Mouse (Mus musculus) bone marrow, adult 2 months (tissue): ENCODE measurements around the gene Cyba. TPM values are rescaled to one million over a fixed set of nuclear protein-coding genes. Genes with fewer than 3 reads are reported as not detected.

ENCODE experiments used
- H3K27ac ChIP-seq: fragments of 200-500 bp; 2 replicates; pipeline ENCODE4 v1.5.1; 2012; ENCODE audit warnings: low read depth, mild to moderate bottlenecking, control low read depth, inconsistent platforms, low read length; ENCODE audit not compliant: control insufficient read depth, poor library complexity, insufficient read depth
- H3K4me1 ChIP-seq: fragments of 200-500 bp; 2 replicates; pipeline ENCODE4 v1.6.1; 2011; ENCODE audit warnings: low read length; ENCODE audit not compliant: control insufficient read depth, insufficient read depth
- H3K4me3 ChIP-seq: fragments of 200-500 bp; replicated peaks from 2 replicates; pipeline ENCODE3; 2011; ENCODE audit warnings: mild to moderate bottlenecking, low read depth, low read length, control low read depth; ENCODE audit not compliant: control insufficient read depth
- CTCF ChIP-seq: fragments of 200-500 bp; IDR thresholded peaks from 2 replicates; pipeline ENCODE4 v1.5.1; 2011; ENCODE audit warnings: low read length, control low read depth; ENCODE audit not compliant: control insufficient read depth, insufficient read depth
- POLR2A ChIP-seq: fragments of 200-500 bp; IDR thresholded peaks from 2 replicates; pipeline ENCODE4 v1.6.1; 2011; ENCODE audit warnings: low read depth, mild to moderate bottlenecking, control low read depth, low read length, borderline replicate concordance; ENCODE audit not compliant: control insufficient read depth
- WGBS: fragments of 180-500 bp; shearing (Covaris S2); methylation state at CpG from one replicate; pipeline ENCODE4 v1.1.7; 2018; 5-methylcytosine and 5-hydroxymethylcytosine counted together
- polyA plus RNA-seq: library from polyadenylated mRNA; stranded (reverse); fragments of >200 nt; gene quantifications from 2 replicates; pipeline ENCODE4 v1.2.4, GENCODE M21; 2011; ENCODE audit warnings: low replicate concordance; ENCODE audit not compliant: missing spikeins, insufficient read depth, insufficient read length

Gene Cyba
- polyA plus RNA-seq, 1 experiment = 494 TPM

GRCm38 (mm10) chr8:122398186-122398585, 34.5 kb downstream of the Cyba start:
- no peaks in the 10 kb centered on the region for H3K4me1 ChIP-seq
- TF ChIP-seq CTCF (no peak), POLR2A (no peak)
- no peak overlapping the region for H3K27ac ChIP-seq
- 96% methylated on average over 9 of the region's 9 CpGs for WGBS
- H3K4me3 ChIP-seq = no peak overlapping the region

DNA sequence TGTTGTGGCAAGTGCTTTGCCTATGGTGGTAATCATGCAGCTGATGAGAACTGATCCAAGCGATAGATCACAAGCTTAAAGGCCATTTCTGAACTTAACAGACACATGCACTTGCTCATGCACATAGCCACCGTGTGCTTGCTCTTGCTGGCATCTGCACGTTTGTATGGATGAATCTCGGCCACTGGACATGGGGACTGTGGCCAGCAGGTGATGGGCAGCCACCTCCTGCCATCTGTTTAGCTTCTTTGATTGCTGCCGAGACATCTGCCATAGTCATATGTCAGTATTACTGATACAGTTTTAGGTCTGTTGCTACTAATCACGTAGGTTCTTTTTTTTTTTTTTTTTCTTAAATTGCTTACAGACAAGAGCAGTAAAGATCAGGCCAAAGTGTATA, 37.4 kb downstream of the Cyba start:
- H3K4me3 ChIP-seq = no peak overlapping the region
- 90% methylated on average over 6 of the region's 6 CpGs for WGBS
- no peak for TF ChIP-seq POLR2A
- TF ChIP-seq CTCF = no peak
- no peak overlapping the region for H3K27ac ChIP-seq
- H3K4me1 ChIP-seq = no peaks in the 10 kb centered on the region

DNA sequence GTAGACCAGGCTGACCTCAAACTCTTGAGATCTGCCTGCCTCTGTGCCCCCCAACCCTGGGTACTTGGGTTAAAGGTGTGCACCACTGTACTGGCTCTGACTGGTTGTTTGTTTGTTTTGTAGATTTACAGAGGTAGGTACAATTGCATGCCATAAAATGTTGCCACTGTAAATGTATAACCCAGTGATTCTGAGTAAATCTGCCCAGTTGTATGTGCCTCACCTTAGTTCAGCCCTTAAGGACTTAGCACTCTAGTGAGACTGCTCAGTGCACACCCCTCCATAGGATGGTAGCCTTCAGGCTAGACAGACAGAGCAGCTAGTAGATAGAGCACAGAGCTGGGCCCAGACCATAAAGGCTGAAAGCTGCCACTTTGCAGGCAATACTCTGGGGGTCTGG, 39.0 kb downstream of the Cyba start:
- Histone ChIP-seq H3K4me3 (no peak overlapping the region), H3K27ac (no peak overlapping the region), H3K4me1 (no peaks in the 10 kb centered on the region)
- TF ChIP-seq CTCF (no peak), POLR2A (no peak)

DNA sequence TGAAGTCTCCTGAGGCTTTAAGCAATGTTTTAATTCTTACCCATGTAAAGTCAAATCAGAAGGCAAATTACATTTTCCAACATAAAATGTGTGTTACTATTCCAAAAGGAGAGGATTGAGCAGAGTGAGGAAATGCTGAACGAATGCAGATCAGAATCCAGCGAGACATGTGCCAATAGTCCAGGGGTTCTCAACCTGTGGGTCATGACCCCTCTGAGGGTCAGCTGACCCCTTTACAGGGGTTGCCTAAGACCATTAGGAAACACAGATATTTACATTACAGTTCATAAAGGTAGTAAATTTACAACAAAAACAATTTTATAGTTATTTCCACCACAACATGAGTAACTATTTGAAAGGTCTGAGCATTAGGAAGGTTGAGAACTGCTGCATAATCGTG, 42.0 kb downstream of the Cyba start:
- TF ChIP-seq POLR2A (no peak), CTCF (no peak)
- WGBS = 69% methylated on average over 3 of the region's 3 CpGs
- Histone ChIP-seq H3K4me3 (no peak overlapping the region), H3K4me1 (no peaks in the 10 kb centered on the region), H3K27ac (no peak overlapping the region)

DNA sequence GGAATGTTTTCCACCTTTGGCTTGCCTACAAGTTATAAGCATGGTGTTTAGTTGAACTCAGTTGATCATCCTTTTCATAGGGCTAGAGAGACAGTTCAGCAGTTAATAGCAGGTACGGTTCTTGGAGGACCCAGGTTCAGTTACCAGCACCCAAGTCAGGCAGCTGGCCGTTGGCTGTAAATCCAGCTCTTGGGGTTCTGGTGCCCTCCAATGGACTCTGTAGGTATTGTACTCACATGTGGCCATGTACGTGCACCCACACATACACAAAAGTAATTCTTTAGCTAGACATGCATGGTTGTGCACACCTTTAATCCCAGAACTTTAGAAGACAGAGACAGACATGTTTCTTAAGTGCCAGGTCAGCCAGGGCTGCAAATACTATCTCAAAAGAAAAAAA, 43.4 kb downstream of the Cyba start:
- H3K4me3 ChIP-seq = no peak overlapping the region
- H3K4me1 ChIP-seq = no peaks in the 10 kb centered on the region
- WGBS = 79% methylated on average over 3 of the region's 3 CpGs
- no peak for TF ChIP-seq POLR2A
- TF ChIP-seq CTCF = no peak
- H3K27ac ChIP-seq = no peak overlapping the region

GRCm38 (mm10) chr8:122383039-122383438, 49.7 kb downstream of the Cyba start:
- Histone ChIP-seq H3K4me1 (no peaks in the 10 kb centered on the region), H3K4me3 (no peak overlapping the region), H3K27ac (no peak overlapping the region)
- TF ChIP-seq POLR2A = no peak
- TF ChIP-seq CTCF = no peak
- 90% methylated on average over 4 of the region's 4 CpGs for WGBS

DNA sequence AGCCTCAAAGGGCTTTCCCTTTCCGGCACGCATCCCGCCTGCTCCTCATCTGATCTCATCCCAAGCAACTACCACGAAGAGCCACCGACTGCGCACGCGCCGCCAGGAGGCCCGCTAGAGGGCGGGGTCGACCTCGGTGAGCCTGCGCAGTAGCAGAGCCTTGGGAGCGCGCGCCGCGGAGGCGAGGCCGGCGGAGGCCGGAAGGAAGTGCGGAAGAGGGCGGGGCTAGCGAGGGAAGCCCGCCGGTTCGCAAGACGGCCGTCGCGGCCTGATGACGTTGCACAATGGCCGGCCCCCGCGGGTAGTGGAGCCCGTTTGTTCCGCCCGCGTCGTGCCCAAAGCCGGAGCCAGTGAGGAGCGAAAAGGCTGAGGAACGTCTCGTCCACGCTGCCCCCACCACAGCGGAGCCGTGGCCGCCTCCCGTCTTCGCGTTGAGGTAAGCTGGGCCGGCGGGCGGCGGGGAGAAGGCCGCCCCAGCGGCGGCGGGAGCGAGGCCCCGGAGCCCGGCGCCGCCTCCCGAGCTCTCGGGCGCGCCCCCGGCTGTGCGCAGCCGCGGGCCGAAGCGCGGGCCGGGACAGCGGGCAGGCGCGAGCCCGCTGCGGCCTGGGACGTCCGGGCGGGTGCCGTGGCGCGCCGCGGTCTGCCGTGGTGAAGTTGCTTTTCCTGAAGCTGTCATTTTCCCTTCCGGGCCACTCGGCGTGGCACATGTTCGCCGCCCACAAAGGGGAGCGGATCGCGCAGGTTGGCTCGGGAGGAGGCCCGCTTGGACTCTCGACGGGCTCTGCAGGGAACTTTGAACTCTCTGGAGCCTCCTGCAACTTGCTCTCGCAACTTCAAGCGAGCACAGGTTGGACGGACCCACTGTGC, 56.1 kb downstream of the Cyba start, which contains the start of gene Zc3h18:
Gene Zc3h18, plus strand, starts transcription at position 245 of the 867 bp plus-strand sequence.
- WGBS = under 1% methylated on average over 107 of the region's 107 CpGs
- Histone ChIP-seq H3K4me1 (no peaks in the 10 kb centered on the region; the same call in 1 of the 2 replicates), H3K4me3 (peak within 1 kb of the TSS; percentile 100), H3K27ac (peak within 1 kb of the TSS; percentile 99)
- TF ChIP-seq CTCF = peak; percentile 40; the same call in 1 of the 2 replicates
- peak; percentile 74; the same call in 1 of the 2 replicates for TF ChIP-seq POLR2A

DNA sequence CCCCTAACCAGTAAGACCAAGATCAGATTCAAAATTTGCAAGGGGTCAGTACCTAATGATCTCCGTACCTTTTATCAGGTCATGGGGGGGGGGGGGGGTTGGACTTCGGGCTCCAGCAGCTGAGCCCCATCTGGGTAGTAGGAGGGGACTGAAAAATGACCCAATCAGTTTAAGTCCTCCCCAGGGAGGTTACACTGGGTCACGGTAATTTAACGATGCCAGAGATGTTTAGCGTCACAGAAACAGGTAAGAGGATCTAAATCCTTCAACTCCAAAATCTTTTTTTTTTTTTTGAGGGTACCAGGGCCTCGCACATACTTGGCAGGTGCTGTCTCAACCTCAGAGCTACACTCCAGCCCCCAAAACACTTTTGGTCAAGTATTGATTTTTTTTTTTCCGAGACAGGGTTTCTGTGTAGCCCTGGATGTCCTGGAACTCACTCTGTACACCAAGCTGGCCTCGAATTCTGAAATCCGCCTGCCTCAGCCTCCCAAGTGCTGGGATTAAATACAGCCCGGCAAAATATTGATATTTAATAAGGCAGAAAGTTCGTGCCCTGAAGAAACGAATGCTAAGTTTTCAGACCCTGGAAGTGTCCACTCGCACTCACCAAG, 56.9 kb downstream of the Cyba start:
- 14% methylated on average over 13 of the region's 13 CpGs for WGBS
- Histone ChIP-seq H3K4me1 (no peaks in the 10 kb centered on the region; the same call in 1 of the 2 replicates), H3K27ac (no peak overlapping the region), H3K4me3 (peak overlapping the region; percentile 64)
- TF ChIP-seq POLR2A = no peak
- TF ChIP-seq CTCF = no peak
